Mouse (Mus musculus) liver, adult 2 months (tissue): Measurements from ENCODE around the gene Ocln.

Experiments used
- CTCF ChIP-seq: fragments of 200-500 bp; IDR thresholded peaks from 2 replicates; pipeline ENCODE4 v1.5.1; 2011; ENCODE audit warnings: low read depth, low read length, control low read depth
- POLR2A ChIP-seq: fragments of 200-500 bp; IDR thresholded peaks from 2 replicates; pipeline ENCODE4 v1.6.1; 2011; ENCODE audit warnings: low read length, control low read depth; ENCODE audit not compliant: insufficient read depth; ENCODE audit errors: extremely low read depth

DNA sequence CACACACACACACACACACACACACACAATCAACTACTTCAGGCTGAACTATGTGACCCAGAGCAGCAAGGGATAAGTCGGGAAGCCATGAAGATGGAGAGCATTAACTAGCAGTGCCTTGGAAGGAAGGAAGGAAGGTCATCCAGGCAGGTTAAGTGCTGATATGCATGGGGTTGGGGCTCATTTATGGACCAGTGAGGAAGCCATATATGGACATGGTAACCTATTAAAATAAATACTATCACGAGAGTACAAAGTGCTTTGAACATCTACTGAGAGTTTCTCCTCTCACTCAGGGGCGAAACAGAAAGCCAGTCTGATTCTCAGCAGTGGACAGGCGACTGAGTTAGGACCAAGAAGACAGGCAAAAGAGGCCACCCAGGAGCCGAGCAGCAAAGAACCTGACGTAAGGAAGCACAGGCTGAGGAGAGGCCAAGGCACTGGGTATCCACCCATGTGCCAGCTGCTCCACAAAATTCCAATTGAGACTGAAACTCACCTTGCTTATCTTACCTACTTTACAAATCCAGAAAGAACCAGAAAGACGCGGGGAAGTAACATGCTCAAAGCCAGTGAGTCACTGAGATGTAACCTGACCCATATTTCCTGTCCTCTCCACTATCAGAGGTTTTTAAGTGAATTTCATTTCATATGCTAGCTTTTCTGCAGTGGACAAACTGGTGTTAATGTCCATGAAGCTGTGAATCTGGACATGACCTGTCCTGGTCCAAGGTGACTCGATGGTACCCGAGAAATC lies 9.3 kb downstream of the Ocln start:
- TF ChIP-seq CTCF: no peak
- TF ChIP-seq POLR2A: no peak
